In genomic region chr8:126886741-126887638, GRCm38 (mm10) we compare ENCODE assay signal across 8 mouse cellular contexts. TPM values are rescaled to one million over a fixed set of nuclear protein-coding genes. Genes with fewer than 3 reads are reported as not detected.
DNase-seq lines count a peak whose midpoint lies in the region; ATAC-seq and TF ChIP-seq lines count a peak whose summit lies in the region.

No protein-coding gene starts in this region.

- no peaks in the 10 kb centered on the region for H3K36me3 ChIP-seq in forebrain, embryonic 12.5 days (replicated peaks)
- no peaks in the 10 kb centered on the region for H3K36me3 ChIP-seq in forebrain, embryonic 11.5 days (ENCODE audit: control insufficient read depth, insufficient read depth, low read length)
- H3K36me3 ChIP-seq in stomach, embryonic 16.5 days (ENCODE audit: control insufficient read depth, insufficient read depth, low read length) = no peaks in the 10 kb centered on the region

- H3K9me3 ChIP-seq in forebrain, embryonic 12.5 days = no peaks in the 10 kb centered on the region
- no peaks in the 10 kb centered on the region for H3K9me3 ChIP-seq in forebrain, embryonic 11.5 days (ENCODE audit: control insufficient read depth, low read length)
- H3K9me3 ChIP-seq in stomach, embryonic 16.5 days (replicated peaks; ENCODE audit: control insufficient read depth, low read length) = no peaks in the 10 kb centered on the region

- peak overlapping the region; percentile 36; the same call in 1 of the 2 replicates for H3K27ac ChIP-seq in forebrain, embryonic 12.5 days
- no peak overlapping the region for H3K27ac ChIP-seq in forebrain, embryonic 11.5 days (ENCODE audit: low read depth, low read length)
- peak overlapping the region; percentile 86 for H3K27ac ChIP-seq in stomach, embryonic 16.5 days (ENCODE audit: low read length)

- DNase-seq in forebrain, embryonic 11.5 days (ENCODE audit: low spot score) = no peak
- peak; percentile 43 for DNase-seq in brain, embryonic 14.5 days (ENCODE audit: low read depth)
- peak; percentile 99 for DNase-seq in heart, adult 11 months
- peak; percentile 71 for DNase-seq in kidney, adult 11 months
- DNase-seq in lung, postnatal 10 days = peak; percentile 86
- DNase-seq in T-cell, adult 2 months (ENCODE audit: low spot score) = no peak

- no peak overlapping the region for H3K4me2 ChIP-seq in forebrain, embryonic 12.5 days
- H3K4me2 ChIP-seq in forebrain, embryonic 11.5 days (ENCODE audit: low read depth, low read length, severe bottlenecking) = no peak overlapping the region
- no peak overlapping the region for H3K4me2 ChIP-seq in stomach, embryonic 16.5 days (ENCODE audit: low read depth, low read length)

- H3K27me3 ChIP-seq in forebrain, embryonic 12.5 days = no peaks in the 10 kb centered on the region
- H3K27me3 ChIP-seq in forebrain, embryonic 11.5 days (ENCODE audit: control insufficient read depth, insufficient read depth, low read length) = no peaks in the 10 kb centered on the region
- no peaks in the 10 kb centered on the region for H3K27me3 ChIP-seq in stomach, embryonic 16.5 days (ENCODE audit: control insufficient read depth, insufficient read depth, low read length)

- no peak for ATAC-seq in forebrain, embryonic 12.5 days (ENCODE audit: low FRiP score)
- ATAC-seq in forebrain, embryonic 11.5 days (replicated peaks; ENCODE audit: low FRiP score) = no peak
- ATAC-seq in stomach, embryonic 16.5 days (ENCODE audit: insufficient read depth, low FRiP score) = peak; percentile 62

- H3K4me3 ChIP-seq in forebrain, embryonic 12.5 days (replicated peaks) = no peak overlapping the region
- H3K4me3 ChIP-seq in forebrain, embryonic 11.5 days (ENCODE audit: low read depth, low read length) = no peak overlapping the region
- no peak overlapping the region for H3K4me3 ChIP-seq in stomach, embryonic 16.5 days (replicated peaks; ENCODE audit: low read length)

- H3K9ac ChIP-seq in forebrain, embryonic 12.5 days = no peak overlapping the region
- no peak overlapping the region for H3K9ac ChIP-seq in forebrain, embryonic 11.5 days (ENCODE audit: low read length)
- H3K9ac ChIP-seq in stomach, embryonic 16.5 days (ENCODE audit: low read length) = 0 out of 2 replicates have a peak overlapping the region, but pooled peaks have one; percentile 9

- 81% methylated on average over 8 of the region's 8 CpGs for WGBS in forebrain, embryonic 12.5 days
- WGBS in forebrain, embryonic 11.5 days = 74% methylated on average over 8 of the region's 8 CpGs
- 54% methylated on average over 8 of the region's 8 CpGs for WGBS in stomach, embryonic 16.5 days

- H3K4me1 ChIP-seq in forebrain, embryonic 12.5 days = peaks cover 20% of the 10 kb centered on the region
- no peaks in the 10 kb centered on the region for H3K4me1 ChIP-seq in forebrain, embryonic 11.5 days (replicated peaks; ENCODE audit: control insufficient read depth, insufficient read depth, low read length)
- H3K4me1 ChIP-seq in stomach, embryonic 16.5 days (ENCODE audit: control insufficient read depth, insufficient read depth, low read length) = peaks cover 20% of the 10 kb centered on the region

- TF ChIP-seq CTCF in brain, embryonic 14.5 days (IDR thresholded peaks at IDR 0.05; ENCODE audit: borderline replicate concordance, extremely low read depth, insufficient read depth, insufficient read length) = no peak

- no peak for TF ChIP-seq POLR2A in brain, embryonic 14.5 days (IDR thresholded peaks at IDR 0.05; ENCODE audit: borderline replicate concordance, extremely low read depth, insufficient read depth, insufficient read length, poor library complexity, severe bottlenecking)

RNA-seq across cellular contexts. Expression of gene Tomm20, which starts 58.7 kb away (rescaled TPM):
- polyA plus RNA-seq in forebrain, embryonic 12.5 days (2016; fragmentation: Nextera tagmentation; extraction: Ambion mirVana) = 194 and 201 TPM in 2 replicates
- polyA plus RNA-seq in forebrain, embryonic 11.5 days (2014; fragmentation: Nextera tagmentation; extraction: Ambion mirVana) = 219 and 231 TPM in 2 replicates
- 94.5 and 111 TPM in 2 replicates for polyA plus RNA-seq in brain, embryonic 14.5 days (2012; rRNA removed)
- polyA plus RNA-seq in stomach, embryonic 16.5 days (2015; fragmentation: Nextera tagmentation; extraction: Ambion mirVana) = 170 and 206 TPM in 2 replicates

Comparison
In these comparisons a context has a peak if more than half of its experiments do, and no peak if none do; other contexts are left out.
1. DNase-seq: peak in brain, embryonic 14.5 days (single experiment), heart, adult 11 months (single experiment), kidney, adult 11 months (single experiment) and lung, postnatal 10 days (single experiment); none in forebrain, embryonic 11.5 days (single experiment) and T-cell, adult 2 months (single experiment).